Mouse (Mus musculus) kidney, embryonic 16.5 days (tissue): ENCODE data around the gene Nckap5. TPM values are rescaled to one million over a fixed set of nuclear protein-coding genes. Genes with fewer than 3 reads are reported as not detected.

Experiments used
- ATAC-seq: fragments of 200-750 bp; cut with Nextera tagmentation; 2 replicates; pipeline ENCODE4 v1.8.0; 2017; ENCODE audit warnings: moderate TSS enrichment; ENCODE audit not compliant: low FRiP score, low TSS enrichment
- H3K27ac ChIP-seq: fragments of 300-500 bp; sonication (generic); 2 replicates; pipeline ENCODE4 v1.5.1; 2014; ENCODE audit warnings: low read length
- H3K27me3 ChIP-seq: fragments of 300-500 bp; sonication (generic); 2 replicates; pipeline ENCODE4 v1.6.1; 2014; ENCODE audit warnings: low read length, control low read depth, mixed read lengths; ENCODE audit not compliant: insufficient read depth
- H3K36me3 ChIP-seq: fragments of 300-500 bp; sonication (generic); 2 replicates; pipeline ENCODE4 v1.6.1; 2014; ENCODE audit warnings: low read length, control low read depth, mixed read lengths; ENCODE audit not compliant: insufficient read depth
- H3K4me1 ChIP-seq: fragments of 300-500 bp; sonication (generic); 2 replicates; pipeline ENCODE4 v1.6.1; 2014; ENCODE audit warnings: low read length, control low read depth, mixed read lengths; ENCODE audit not compliant: insufficient read depth
- H3K4me2 ChIP-seq: fragments of 300-500 bp; sonication (generic); replicated peaks from 2 replicates; pipeline ENCODE4 v1.6.1; 2014; ENCODE audit warnings: low read depth, low read length
- H3K4me3 ChIP-seq: fragments of 300-500 bp; sonication (generic); 2 replicates; pipeline ENCODE4 v1.5.1; 2014; ENCODE audit warnings: mild to moderate bottlenecking, low read length
- H3K9ac ChIP-seq: fragments of 300-500 bp; sonication (generic); replicated peaks from 2 replicates; pipeline ENCODE4 v1.6.1; 2014; ENCODE audit warnings: low read length
- H3K9me3 ChIP-seq: fragments of 300-500 bp; sonication (generic); 2 replicates; pipeline ENCODE4 v1.6.1; 2016; ENCODE audit warnings: low read length, control low read depth
- WGBS: fragments of 180-500 bp; shearing (Covaris S2); extraction: QIAGEN DNeasy Blood & Tissue Kit; methylation state at CpG from one replicate; pipeline ENCODE4 v1.1.7; 2014; 5-methylcytosine and 5-hydroxymethylcytosine counted together
- polyA plus RNA-seq: library from polyadenylated mRNA; unstranded; fragments of >200 nt; fragmentation: Nextera tagmentation; extraction: Ambion mirVana; gene quantifications from 2 replicates; pipeline ENCODE4 v1.2.1, GENCODE M21; 2015

Nckap5 gene
- polyA plus RNA-seq, 1 experiment from 2014 or later, result 4.2 TPM

DNA sequence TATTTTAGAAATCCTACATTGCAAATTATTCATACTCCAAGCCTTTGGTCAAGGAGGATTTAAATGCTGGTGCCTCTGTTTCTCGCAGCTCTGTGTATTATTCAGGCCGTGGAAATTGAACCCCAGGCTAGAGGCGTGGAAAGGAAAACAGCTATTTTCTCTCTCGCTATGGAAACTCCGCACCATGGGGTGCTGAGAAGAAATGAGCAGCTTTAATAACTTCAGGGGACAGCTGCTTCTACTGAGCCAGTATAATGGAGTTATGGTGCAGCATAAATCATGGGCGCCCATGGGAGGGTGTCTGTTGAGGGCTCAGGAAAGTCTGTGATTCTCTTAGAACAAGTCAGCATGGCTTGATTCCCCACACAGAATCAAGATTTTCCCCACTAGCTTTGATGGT is 79.5 kb downstream of the Nckap5 start:
- WGBS, result 63% methylated on average over 6 of the region's 6 CpGs
- no peak for ATAC-seq
- H3K27ac ChIP-seq, result no peak overlapping the region

DNA sequence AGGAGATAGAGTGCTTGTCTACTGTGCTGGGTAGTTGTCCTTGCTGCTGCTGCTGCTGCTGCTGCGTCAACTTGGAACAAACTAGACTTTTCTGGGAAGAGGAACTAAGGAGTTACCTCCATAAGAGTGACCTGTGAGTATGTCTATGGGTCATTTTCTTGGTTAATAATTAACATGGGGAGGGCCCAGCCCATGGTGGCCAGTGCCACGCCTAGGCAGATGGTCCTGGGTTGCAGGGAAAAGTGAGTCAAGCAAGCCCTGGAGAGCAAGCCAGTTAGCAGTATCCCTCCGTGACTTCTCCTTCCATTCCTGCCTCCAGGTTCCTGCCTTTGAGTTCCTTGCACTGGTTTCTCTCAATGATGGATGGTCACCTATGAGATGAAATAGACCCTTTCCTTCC is 80.4 kb downstream of the Nckap5 start:
- H3K4me3 ChIP-seq, result no peak overlapping the region
- no peak overlapping the region for H3K4me2 ChIP-seq
- H3K9ac ChIP-seq, result no peak overlapping the region
- H3K27me3 ChIP-seq, result no peaks in the 10 kb centered on the region
- WGBS, result 84% methylated on average over 3 of the region's 3 CpGs
- ATAC-seq, result no peak
- no peaks in the 10 kb centered on the region for H3K9me3 ChIP-seq
- no peaks in the 10 kb centered on the region for H3K4me1 ChIP-seq
- H3K27ac ChIP-seq, result no peak overlapping the region
- no peaks in the 10 kb centered on the region for H3K36me3 ChIP-seq

More for the DNA sequence above, 79.5 kb downstream of the Nckap5 start:
- Histone ChIP-seq H3K36me3 (no peaks in the 10 kb centered on the region), H3K4me3 (no peak overlapping the region), H3K4me1 (no peaks in the 10 kb centered on the region), H3K9me3 (no peaks in the 10 kb centered on the region), H3K4me2 (no peak overlapping the region), H3K27me3 (no peaks in the 10 kb centered on the region), H3K9ac (no peak overlapping the region)

DNA sequence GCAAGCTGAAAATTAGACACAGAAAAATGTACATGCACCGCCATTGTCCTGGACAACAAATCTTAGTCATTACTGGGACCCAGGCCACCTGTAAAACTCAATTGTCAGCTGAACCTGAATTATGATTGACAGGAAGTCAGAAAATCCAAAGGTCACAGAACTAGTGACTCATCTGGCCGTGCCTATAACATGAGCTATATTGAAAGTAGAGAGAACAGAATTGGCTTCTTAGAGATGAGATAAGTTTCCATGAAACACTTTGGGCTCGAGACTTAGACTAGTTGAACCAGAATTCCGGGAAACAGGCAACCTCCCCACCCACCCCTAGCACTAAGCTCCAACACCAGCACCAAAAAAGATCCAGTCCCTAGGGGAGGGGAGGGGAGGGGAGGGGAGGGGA is 82.7 kb downstream of the Nckap5 start:
- Histone ChIP-seq H3K36me3 (no peaks in the 10 kb centered on the region), H3K4me1 (no peaks in the 10 kb centered on the region), H3K4me3 (no peak overlapping the region), H3K27me3 (no peaks in the 10 kb centered on the region), H3K9ac (no peak overlapping the region), H3K4me2 (no peak overlapping the region), H3K27ac (no peak overlapping the region), H3K9me3 (no peaks in the 10 kb centered on the region)
- WGBS, result 71% methylated on average over 4 of the region's 4 CpGs
- ATAC-seq, result no peak

DNA sequence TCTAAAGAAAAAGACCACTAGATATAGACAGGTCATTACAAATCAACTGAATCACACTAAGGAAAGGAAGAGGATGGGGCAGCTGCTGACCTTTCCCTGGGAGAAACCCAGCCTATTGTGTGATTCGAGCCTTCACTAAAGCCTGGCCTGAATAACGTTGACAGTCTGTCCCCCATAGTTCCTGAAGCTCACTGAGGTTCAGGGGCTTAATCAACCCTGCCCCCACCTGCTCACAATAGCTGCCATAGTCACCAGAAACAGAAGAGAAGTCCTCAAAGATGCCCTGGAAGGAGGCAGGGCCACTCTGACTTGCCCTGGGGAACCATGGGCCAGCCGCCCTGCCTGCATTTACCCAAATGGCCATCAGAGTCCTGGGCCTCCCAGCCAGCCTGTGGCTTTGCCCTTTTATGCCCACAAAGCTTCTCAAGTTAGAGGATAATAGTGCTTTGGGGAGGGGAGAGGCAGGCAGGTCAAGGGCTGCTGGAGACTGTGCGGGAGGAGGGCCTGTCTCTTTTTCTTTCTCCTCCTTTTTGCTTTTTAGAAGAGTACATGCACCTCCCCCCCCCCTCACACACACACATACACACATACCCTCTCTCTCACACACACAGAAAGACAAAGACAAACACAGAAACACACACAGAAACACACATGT is 85.0 kb downstream of the Nckap5 start:
- no peak overlapping the region for H3K4me3 ChIP-seq
- H3K36me3 ChIP-seq, result no peaks in the 10 kb centered on the region
- no peaks in the 10 kb centered on the region for H3K27me3 ChIP-seq
- ATAC-seq, result no peak
- no peak overlapping the region for H3K27ac ChIP-seq
- no peak overlapping the region for H3K4me2 ChIP-seq
- H3K9ac ChIP-seq, result no peak overlapping the region
- H3K4me1 ChIP-seq, result no peaks in the 10 kb centered on the region
- WGBS, result 29% methylated on average over 4 of the region's 4 CpGs
- no peaks in the 10 kb centered on the region for H3K9me3 ChIP-seq

DNA sequence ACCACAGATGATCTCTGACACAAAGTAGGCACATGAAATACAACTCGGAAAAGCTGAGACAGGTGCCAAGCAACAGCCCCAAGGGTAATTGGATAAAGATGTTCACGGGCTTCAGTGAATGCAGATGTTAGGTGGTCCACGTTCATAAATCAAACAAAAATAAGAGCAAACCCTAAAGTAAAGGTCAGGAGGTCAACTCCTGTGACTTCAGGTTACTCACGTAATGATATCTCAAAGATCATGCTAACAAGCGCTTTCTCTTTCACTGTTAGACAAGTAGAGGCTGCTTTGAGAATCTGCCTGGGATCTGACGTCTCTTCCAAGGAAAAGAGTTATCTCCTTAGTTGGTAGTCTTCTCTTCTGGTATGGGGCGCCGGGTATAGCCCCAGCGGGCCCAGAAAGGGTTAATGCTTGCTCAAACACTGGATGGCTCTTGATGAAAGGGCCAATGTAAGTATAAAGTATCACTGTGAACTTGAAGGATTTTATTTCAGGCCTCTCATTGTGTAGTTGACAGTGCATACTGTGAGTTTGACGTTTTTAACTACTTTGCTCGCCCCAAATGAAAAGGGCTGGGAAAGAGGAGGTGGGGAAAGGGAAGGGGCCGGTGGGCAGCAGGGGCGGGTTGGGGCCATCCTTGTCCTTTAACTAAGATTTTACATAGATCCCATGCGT is 85.8 kb downstream of the Nckap5 start:
- 61% methylated on average over 14 of the region's 14 CpGs for WGBS
- H3K36me3 ChIP-seq, result no peaks in the 10 kb centered on the region
- H3K27me3 ChIP-seq, result no peaks in the 10 kb centered on the region
- no peaks in the 10 kb centered on the region for H3K4me1 ChIP-seq
- H3K4me3 ChIP-seq, result no peak overlapping the region
- no peak overlapping the region for H3K9ac ChIP-seq
- H3K9me3 ChIP-seq, result no peaks in the 10 kb centered on the region
- H3K27ac ChIP-seq, result no peak overlapping the region
- H3K4me2 ChIP-seq, result no peak overlapping the region
- no peak; the same call in 1 of the 2 replicates for ATAC-seq

DNA sequence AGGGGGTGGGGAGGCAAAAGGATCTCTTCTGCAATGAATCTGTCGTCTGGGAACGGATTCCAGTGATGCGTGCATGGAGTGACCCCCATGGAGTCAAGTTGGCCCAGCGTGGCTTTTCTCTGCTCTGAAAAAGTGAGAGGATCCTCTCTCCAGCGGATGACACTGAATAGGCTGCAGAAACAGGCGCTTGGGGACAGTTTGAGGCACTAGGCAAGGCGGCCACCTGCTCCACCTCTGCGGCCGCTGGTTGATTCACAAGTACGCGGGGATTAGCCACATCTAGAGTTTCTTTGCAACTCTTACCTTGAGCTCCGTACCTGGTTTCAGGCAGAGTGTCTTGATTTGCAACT is 92.3 kb downstream of the Nckap5 start:
- 3% methylated on average over 12 of the region's 12 CpGs for WGBS
- peak overlapping the region; percentile 50 for H3K4me3 ChIP-seq
- H3K9me3 ChIP-seq, result no peaks in the 10 kb centered on the region
- peak; percentile 82 for ATAC-seq
- no peaks in the 10 kb centered on the region for H3K36me3 ChIP-seq
- H3K4me2 ChIP-seq, result peak overlapping the region; percentile 75
- H3K27me3 ChIP-seq, result no peaks in the 10 kb centered on the region; the same call in 1 of the 2 replicates
- peak overlapping the region; percentile 73 for H3K9ac ChIP-seq
- H3K27ac ChIP-seq, result no peak overlapping the region; the same call in 1 of the 2 replicates
- peaks cover 10% of the 10 kb centered on the region for H3K4me1 ChIP-seq

DNA sequence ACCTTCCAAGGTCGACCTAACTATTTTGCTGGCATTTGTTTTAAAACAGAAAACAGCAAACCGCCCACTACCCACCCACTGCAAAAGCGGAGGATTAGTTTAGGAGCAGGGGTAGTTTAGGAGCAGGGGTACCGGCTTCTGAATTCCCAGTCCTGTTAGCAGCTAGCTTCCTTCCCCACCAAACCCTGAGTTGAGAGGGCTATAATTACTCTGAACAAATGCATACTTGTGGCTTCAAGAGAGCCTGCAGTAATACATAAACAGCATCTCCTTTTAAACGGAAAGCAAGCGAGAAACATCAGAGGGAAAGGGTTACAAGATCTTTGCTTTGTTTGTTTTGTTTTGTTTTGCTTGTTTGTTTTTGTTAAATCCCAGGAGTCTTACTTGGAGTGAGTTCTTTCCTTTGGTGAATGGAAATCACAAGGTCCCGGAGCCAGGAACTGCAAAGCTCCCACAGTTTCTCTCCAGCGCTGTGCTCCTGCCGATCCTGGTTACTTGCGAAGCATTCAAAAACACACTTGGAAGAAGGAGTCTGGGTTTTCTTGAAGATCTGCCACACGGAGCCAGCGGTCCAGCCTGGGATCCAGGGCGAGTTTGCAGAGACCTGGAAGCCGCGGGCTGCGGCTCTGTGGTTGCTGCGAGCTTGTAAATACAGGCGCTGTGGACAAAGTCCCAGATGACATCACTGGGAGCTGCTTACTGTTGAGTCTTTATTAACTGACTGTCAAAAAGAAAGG is 92.9 kb downstream of the Nckap5 start:
- Histone ChIP-seq H3K9me3 (no peaks in the 10 kb centered on the region), H3K4me2 (peak overlapping the region; percentile 75), H3K9ac (peak overlapping the region; percentile 73), H3K27ac (no peak overlapping the region; the same call in 1 of the 2 replicates), H3K4me1 (peaks cover 10% of the 10 kb centered on the region), H3K4me3 (peak overlapping the region; percentile 50), H3K27me3 (no peaks in the 10 kb centered on the region; the same call in 1 of the 2 replicates), H3K36me3 (no peaks in the 10 kb centered on the region)
- 5% methylated on average over 18 of the region's 18 CpGs for WGBS
- ATAC-seq, result peak; percentile 87

DNA sequence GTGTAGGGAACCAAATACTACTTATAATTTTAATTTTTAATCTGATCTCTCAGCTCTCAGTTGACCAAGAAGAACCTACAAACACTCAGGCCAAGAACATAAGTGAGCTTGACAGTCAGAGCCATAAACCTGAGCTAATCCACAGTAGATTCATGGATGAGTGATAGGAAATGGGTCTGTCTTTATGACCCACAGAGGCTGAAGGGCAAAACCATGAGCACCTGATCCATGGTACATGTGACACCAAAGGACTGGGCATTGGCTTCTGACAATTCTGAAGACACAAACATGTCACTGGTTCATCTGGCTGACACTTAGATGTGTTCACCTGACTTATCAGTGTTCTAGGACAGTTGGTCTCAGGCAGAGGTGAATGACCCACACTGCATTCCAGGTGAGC is 98.9 kb downstream of the Nckap5 start:
- H3K4me3 ChIP-seq, result no peak overlapping the region
- H3K9ac ChIP-seq, result no peak overlapping the region
- H3K36me3 ChIP-seq, result no peaks in the 10 kb centered on the region
- no peaks in the 10 kb centered on the region for H3K9me3 ChIP-seq
- no peaks in the 10 kb centered on the region for H3K27me3 ChIP-seq
- H3K4me2 ChIP-seq, result no peak overlapping the region
- ATAC-seq, result no peak
- H3K27ac ChIP-seq, result no peak overlapping the region
- H3K4me1 ChIP-seq, result peaks cover 7% of the 10 kb centered on the region; the same call in 1 of the 2 replicates

DNA sequence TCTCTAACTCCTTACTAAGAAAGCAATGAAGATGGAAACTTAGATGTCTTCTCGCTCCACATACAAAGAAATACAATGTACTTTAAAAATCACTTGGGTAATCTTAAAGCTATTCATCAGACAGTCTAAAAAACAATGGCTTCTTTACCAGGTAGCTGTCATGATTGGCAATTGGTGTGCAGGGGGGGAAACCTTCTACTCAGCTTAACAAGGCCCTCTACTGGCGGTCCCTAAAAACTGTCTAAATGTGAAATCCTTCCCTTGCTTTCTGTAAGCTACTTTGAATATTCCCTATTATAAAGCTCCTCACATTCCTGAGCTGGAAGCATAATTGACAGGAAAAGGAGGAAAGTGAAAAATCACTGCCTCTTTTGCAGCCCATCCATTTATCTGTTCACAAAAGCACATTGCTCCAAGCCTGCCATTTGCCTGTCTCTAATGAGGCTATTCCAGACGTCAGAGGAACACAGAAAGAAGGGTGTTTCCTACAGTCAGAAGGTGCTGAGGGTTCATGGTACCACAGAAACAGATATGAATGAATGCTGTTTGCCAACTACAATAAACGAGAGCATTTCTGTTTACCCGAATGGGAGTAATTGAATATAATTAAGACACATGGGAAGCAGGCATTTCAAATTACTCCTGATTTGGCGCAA is 104.1 kb downstream of the Nckap5 start:
- Histone ChIP-seq H3K4me1 (peaks cover 6% of the 10 kb centered on the region; the same call in 1 of the 2 replicates), H3K9ac (no peak overlapping the region), H3K36me3 (no peaks in the 10 kb centered on the region), H3K4me2 (no peak overlapping the region), H3K9me3 (no peaks in the 10 kb centered on the region), H3K27me3 (no peaks in the 10 kb centered on the region), H3K27ac (no peak overlapping the region), H3K4me3 (no peak overlapping the region)
- WGBS, result 55% methylated on average over 6 of the region's 6 CpGs
- ATAC-seq, result no peak
